Comparison of ENCODE assay signal across 13 mouse cellular contexts in the genomic region with DNA sequence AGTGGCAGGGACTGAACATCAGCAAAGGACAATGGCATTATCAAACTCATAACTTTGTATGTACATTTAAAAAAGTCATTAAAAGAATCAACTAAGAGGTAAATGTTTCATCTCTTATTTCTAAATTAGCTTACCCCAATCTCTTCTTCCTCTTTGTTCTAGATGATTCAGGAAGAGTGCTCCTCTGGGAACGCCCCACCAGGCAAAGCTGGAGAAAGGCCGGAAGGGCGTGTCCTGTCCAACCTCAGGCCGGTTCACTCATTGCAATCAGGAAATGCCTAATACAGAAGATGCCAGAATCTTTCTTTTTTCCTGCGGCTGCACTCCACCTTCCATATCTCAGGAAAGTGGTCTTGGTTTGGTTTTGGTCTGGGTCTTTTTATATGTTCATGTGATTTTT. TPM values are rescaled to one million over a fixed set of nuclear protein-coding genes. Genes with fewer than 3 reads are reported as not detected.
DNase-seq lines count a peak whose midpoint lies in the region; TF ChIP-seq lines count a peak whose summit lies in the region.
"Had no signal": no experiment of that assay in that cellular context is flagged by ENCODE, and none has a peak within 500 bp of the region (broad histone marks: within the 10 kb centered on the region; RNA-seq: fewer than 3 reads in every experiment).

No protein-coding gene starts in this region.

- TF ChIP-seq CTCF in layer of hippocampus, adult 2 months (conservative IDR thresholded peaks at IDR 0.05): no peak

- no peak overlapping the region for H3K4me3 ChIP-seq in layer of hippocampus, adult 2 months
- H3K4me3 ChIP-seq: erythroblast, embryonic 14.5 days; midbrain, embryonic 15.5 days had no signal

- DNase-seq in layer of hippocampus, adult 2 months (ENCODE audit: low spot score in 2 of 2): no peak
- DNase-seq in layer of hippocampus, postnatal 36 days: no peak
- DNase-seq in gastrocnemius, postnatal 36 days: peak; percentile 62 to 71
- DNase-seq in kidney, postnatal 25 days: peak; percentile 69 to 84
- DNase-seq in skeletal muscle tissue, adult 2 months (ENCODE audit: low read depth, low spot score): peak; percentile 66
- DNase-seq in thymus, postnatal 14 days: no peak
- no peak for DNase-seq in adipocyte (ENCODE audit: low spot score)
- no peak for DNase-seq in testis, postnatal 14 days (ENCODE audit: low spot score)
- DNase-seq: cerebellum, postnatal 36 days; thymus, adult 18-20 months had no signal

- H3K27ac ChIP-seq in layer of hippocampus, adult 2 months: peak overlapping the region; percentile 33; the same call in 1 of the 2 replicates
- H3K27ac ChIP-seq: liver, embryonic 14.5 days; midbrain, embryonic 15.5 days had no signal

- intact Hi-C loops in gastrocnemius, postnatal 36 days (cut with DNase I): no loop called here

RNA-seq across cellular contexts. Expression of a gene that starts 11.3 kb away (rescaled TPM):
- 100 to 1,000 TPM; 564 to 576 TPM for total RNA-seq in layer of hippocampus, adult 2 months (2021)
- 100 to 1,000 TPM; 570 to 594 TPM for total RNA-seq in layer of hippocampus, postnatal 36 days (2021)
- total RNA-seq in gastrocnemius, postnatal 36 days (2021): 100 to 1,000 TPM; 104 to 125 TPM

Comparison
In these comparisons a context has a peak if more than half of its experiments do, and no peak if none do; other contexts are left out.
1. DNase-seq: peak in gastrocnemius, postnatal 36 days (2 of 2), kidney, postnatal 25 days (2 of 2) and skeletal muscle tissue, adult 2 months (single experiment); none in layer of hippocampus, adult 2 months (0 of 2), layer of hippocampus, postnatal 36 days (0 of 2), thymus, postnatal 14 days (single experiment), adipocyte (single experiment) and testis, postnatal 14 days (single experiment).
2. RNA of a gene that starts 11.3 kb away (total RNA-seq): 570 to 594 TPM in layer of hippocampus, postnatal 36 days and 564 to 576 TPM in layer of hippocampus, adult 2 months; 104 to 125 TPM in gastrocnemius, postnatal 36 days; every median in the first group is over 4 times any median in the second.